Mouse (Mus musculus) megakaryocyte progenitor cell, adult 5-6 weeks (primary cell): ENCODE data around the gene Eif2a. TPM values are rescaled to one million over a fixed set of nuclear protein-coding genes. Genes with fewer than 3 reads are reported as not detected.
"Not testable (repeated sequence)": the region's sequence is repeated elsewhere in the genome, so short reads cannot be mapped to it uniquely, and the experiment has no call there.

Experiments used
- ATAC-seq: replicated peaks from 2 replicates; pipeline ENCODE4 v1.8.0; 2016; ENCODE audit warnings: mild to moderate bottlenecking, moderate TSS enrichment, inconsistent platforms; ENCODE audit not compliant: poor library complexity
- total RNA-seq, 2 experiments: library from RNA; stranded (forward) in 1 of 2; stranded (reverse) in 1 of 2; fragments of 157-497, 149-512 nt in 1 of 2; fragments of 200-1000 nt in 1 of 2; gene quantifications; 2 replicates each; pipeline versions ENCODE4 v1.2.3 to v1.2.4; 2015 to 2017

Eif2a gene
- total RNA-seq, 2 experiments from 2014 or later = 94.7 to 173 TPM

DNA sequence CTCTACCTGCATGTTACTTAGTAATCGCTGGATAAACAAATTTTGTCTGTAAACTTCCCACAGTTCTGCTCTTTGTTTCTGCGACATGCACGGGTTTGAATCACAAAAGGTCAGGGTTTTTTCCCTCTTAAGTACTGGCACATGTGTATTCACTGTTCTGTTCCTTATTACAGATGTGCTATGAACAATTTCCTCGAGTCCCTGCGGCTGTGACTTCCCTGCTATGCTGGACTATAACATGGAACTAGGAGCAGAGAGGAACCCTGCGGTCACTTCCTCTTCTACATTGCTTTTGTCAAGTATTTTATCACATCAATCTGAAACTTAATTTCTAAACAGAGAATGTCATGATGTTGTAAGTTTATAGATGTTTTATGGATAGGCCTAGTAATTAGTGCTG lies 5.3 kb upstream of the Eif2a start:
- ATAC-seq = peak; percentile 45

DNA sequence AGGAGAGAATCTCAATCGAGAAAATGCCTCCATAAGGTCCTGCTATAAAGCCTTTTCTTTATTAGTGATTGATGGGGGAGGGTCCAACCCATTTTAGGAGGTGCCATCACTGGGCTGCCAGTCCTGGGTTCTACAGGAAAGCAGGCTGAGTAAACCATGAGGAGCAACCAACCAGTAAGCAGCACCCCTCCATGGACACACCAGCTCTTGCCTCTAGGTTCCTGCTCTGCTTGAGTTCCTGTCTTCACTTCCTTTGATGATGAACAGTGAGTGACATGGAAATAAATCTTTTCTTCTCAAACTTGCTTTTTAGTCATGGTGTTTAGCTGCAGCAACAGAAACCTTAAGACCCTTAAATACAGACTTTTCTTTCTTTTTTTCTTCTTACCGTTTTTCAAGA lies 4.3 kb upstream of the Eif2a start:
- no peak for ATAC-seq

DNA sequence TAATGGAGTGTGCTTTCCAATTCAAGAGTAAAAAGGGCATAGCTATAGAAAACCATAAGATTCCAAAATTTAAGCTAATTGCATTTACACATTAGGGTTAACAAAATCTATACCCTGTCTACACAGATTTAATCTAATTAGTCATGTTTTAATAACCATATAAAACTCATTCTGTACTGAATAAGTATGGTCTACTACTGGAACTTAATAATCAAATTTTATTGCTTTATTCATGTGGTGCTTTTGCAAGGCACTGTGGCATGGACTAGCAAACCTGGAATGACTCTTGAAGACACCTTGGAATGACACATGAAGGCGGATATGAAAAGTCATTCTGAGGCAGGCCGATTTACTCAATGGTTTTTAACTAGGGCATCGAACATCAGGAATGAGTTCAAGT lies 2.2 kb upstream of the Eif2a start:
- no peak for ATAC-seq

- ATAC-seq = no peak
These were observed 1.4 kb upstream of the Eif2a start for GRCm38 (mm10) chr3:58524246-58524645.

GRCm38 (mm10) chr3:58525166-58525565 lies 455 bp upstream of the Eif2a start:
- ATAC-seq = peak; percentile 3; the same call in 1 of the 2 replicates

DNA sequence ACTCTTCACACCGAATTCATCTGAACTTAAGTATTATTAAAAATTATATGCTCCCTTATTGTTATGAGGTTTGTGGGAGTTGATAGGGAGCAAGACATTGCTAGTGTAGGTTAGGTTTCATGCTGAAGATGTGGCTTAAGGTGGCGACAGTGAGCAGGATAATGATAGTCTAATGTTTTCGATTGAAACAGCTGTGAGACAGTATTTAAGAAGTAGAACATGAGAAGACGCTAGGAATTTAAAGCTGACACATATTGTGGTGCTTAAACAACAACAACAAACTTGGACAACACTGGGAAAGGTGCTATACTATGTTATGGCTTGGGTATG lies 752 bp downstream of the Eif2a start:
- no peak for ATAC-seq

DNA sequence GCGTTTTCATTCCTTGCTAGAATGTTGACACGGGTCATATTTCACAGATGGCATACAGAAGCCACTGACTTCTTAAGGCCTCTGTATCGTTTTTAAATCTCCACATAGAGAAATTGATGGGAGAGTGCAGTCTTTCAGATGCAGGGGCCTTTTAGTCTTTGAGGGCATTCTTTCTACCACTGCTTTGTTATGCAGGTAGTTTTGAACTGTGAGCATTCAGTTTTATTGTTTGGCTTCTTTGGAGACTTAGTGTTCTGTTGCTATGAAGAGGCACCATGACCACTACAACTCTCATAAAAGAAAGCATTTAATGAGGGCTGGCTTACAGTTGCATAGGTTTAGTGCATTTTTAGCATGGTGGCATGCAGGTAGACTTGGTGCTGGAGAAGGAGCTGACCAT lies 11.0 kb downstream of the Eif2a start:
- ATAC-seq = no peak

DNA sequence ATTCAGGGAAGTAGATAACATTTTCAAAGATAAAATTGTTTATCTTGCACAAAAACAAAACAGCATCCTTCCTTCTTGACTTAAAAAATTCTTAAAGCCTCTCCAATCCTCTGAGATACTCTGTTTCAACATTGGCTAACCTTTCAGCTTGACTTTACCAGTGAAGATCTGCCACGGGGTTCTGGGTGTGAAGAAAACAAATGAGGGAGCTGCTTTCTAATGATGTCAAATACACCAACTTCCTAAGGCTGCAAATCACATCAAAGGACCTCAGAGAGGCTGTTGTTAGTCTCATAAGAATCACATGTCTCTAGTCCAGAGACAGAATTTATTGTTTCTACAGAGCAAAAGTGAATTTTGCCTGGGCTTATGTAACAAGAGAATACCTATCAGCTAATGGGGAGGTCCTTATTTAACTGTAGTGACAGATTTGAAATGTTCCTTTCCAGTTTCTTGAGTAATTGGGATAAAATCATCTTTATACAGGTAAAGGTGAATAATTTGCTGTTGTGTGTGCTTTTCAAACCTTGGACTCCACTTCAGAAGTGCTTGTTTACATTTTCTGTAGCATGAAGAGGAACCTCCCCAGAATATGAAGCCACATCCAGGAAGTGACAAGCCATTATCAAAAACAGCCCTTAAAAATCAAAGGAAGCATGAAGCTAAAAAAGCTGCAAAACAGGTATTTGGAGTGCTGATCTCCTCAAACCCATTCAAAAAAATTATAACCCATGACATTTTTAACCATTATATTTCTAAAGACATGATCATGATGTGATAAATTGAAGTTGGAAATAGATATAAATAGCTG lies 26.6 kb downstream of the Eif2a start:
- no peak for ATAC-seq

DNA sequence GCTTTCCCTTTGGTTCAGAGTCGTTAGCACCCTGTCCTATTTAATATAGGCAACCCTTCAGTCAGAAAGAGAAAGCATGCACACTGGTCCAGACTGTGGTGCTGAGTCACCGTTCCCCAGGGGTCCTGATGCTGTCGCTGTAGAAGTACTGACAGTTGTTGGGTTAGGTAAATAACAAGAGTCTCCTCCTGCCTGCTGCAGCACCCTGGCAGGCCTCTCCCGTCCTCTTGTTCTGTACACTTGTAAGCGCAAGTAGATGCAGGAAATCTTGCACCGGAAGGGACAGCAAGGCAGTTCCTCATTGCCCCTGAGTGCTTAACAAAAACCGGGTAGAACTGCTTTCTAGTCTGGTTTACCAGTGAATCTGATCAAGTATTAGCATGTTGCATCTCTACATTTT lies 31.0 kb downstream of the Eif2a start:
- peak; percentile 54; the same call in 1 of the 2 replicates for ATAC-seq

DNA sequence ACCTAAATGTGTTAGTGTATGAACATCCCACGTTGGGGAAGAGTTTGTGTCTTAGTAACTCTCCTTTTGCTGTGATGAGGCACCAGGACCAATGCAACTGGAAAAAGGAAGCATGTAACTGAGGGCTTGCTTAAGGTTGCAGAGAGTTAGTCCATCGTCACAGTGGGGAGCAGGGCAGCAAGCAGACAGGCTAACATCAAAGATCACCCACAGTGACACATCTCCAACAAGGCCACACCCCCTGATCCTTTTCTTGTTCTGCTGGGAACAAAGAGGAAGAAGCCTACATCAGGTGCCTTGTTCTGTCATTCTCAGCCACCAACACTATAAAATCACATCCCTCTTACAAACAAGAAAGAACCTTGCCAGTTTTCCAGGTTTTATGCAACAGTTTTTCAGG lies 34.3 kb downstream of the Eif2a start:
- ATAC-seq = peak; percentile 68

DNA sequence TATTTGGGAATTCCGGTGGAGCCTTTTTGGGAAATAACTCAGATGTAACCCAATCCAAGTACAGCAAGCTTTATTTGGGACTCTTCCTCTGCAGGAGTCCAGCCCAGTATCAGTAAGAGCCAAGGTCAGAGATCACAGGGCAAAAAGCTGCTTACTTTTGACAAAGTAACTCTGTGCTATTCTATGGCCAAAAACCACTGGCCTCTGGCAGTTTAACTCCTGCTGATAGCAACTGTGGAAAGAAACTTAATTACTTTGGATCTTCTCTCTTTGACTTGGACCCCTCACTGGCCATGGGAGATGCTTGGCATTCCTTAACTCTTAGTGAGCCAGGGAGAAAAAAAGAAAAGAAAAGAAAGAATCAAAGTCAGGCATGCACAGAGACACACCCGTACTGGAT lies 35.8 kb downstream of the Eif2a start:
- no peak for ATAC-seq

DNA sequence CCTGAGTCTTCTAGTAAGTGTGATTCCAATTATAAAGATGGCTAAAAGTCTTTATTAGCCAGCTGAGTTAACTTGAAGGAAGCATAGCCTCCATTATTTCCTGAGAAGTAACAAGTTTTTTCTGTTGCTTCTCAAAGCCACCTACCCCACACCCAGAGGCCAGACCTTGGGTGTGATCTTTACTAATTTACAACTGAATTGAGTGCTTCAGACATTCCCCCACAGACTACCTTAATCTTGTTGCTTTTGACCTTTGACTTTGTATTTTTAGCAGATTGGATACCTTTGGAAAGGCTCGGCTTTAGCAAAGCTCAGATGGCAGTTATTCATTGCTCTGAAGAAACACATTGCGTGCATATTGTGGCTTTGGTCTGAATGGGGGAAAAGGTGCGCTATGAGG lies 45.2 kb downstream of the Eif2a start:
- ATAC-seq = no peak

DNA sequence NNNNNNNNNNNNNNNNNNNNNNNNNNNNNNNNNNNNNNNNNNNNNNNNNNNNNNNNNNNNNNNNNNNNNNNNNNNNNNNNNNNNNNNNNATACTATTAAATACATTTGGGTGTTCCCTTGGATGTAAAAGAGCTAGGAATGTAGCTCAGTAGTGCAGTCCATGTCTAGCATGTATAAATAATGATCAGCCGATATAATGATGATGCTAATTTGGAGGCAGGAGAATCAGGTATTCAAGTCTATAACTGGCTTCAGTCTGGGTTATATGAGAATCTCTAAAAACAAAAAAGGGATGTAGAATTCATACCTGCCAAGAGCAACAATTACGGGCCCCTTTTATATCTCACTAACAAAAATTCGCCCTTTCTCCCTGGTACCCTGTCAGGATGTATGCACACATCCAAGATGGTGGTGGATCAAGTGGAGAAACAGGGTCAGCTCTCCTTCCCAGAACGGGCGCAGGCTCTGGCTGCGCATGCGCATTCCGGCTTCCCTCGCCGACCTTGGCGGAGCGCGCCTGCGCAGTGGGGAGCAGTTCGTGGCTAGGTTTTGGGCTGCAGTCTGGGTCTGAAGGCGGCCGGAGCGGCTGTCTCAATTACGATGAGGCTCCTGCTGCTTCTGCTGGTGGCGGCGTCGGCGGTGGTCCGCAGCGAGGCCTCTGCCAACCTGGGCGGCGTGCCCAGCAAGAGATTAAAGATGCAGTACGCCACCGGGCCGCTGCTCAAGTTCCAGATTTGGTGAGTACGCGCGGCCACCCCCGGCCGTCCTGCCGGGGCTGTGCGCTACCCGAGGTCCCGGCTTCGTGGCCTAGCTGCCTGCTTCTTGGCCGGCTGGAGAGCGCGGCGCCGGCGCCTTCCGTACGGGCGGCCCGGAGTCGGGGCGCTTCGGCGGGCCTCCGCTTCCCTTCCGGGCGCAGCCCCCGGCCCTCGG lies 50.8 kb downstream of the Eif2a start, which contains the start of gene Selenot:
Gene Selenot (plus strand): TSS at position 500 of the 930 bp plus-strand sequence.
- peak; percentile 88 for ATAC-seq

- peak; percentile 49 for ATAC-seq
These were observed 51.5 kb downstream of the Eif2a start for GRCm38 (mm10) chr3:58577067-58577503.

DNA sequence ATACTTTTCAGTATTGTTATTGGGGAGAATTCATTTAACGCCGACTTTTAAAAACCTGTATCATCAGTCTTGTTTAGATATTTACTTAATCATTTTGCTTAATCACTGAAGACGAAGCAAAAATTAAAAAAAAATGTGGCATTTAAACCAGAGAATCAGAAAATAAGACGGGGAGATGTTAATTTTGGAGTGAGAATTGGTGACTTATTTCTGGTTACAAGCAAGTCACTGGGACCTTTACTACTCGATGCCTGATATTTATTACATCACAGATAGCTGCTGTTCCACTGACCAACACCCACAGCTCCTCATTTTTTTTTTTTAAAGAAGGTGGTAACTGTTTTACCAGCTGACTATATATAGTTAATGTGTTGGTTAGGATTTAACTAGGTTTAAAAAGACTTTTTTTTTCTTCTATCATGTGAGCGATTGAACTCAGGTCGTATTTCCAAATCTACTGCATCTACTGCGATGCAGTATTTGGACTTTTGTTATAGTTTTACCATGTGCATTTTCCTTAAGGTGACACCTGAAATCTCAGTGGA lies 52.0 kb downstream of the Eif2a start:
- ATAC-seq = no peak

- 0 out of 2 replicates have a peak, but pooled peaks have one; percentile 5 for ATAC-seq
These were observed 55.9 kb downstream of the Eif2a start for GRCm38 (mm10) chr3:58581530-58581929.

- ATAC-seq = peak; percentile 41
These were observed 56.7 kb downstream of the Eif2a start for GRCm38 (mm10) chr3:58582297-58582696.

DNA sequence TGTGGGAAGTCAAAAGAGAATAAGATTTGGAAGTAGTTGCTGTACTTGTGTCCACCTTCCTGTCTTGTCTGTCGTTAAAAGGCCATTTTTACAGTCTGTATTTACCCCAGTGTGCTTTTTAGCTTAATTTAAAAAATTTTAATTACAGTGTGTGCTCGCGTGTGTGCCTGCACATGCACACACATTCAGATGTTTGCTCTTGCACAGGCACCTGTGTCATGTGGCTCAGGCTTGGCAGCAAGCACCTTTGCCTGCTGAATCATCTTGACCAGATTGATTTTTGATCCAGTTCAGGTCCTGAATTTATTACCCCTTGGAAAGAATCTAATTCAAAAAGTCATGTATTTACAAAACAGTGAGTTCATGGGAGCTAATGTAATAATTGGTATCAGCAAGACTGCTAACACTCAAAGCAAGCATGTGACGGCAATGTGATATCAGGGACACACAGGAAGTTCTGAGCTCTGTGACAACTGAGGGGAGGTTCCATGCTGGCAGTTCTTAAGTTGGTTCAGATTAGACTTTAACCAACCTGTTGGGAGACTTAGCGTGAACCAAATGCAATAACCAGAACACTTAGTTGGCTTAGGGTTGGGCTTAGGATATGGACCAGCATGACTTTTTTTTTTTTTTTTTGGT lies 57.3 kb downstream of the Eif2a start:
- peak; percentile 95 for ATAC-seq

- not testable (repeated sequence) for ATAC-seq
These were observed 64.9 kb downstream of the Eif2a start for GRCm38 (mm10) chr3:58590544-58590943.

GRCm38 (mm10) chr3:58592666-58593065 lies 67.0 kb downstream of the Eif2a start:
- not testable (repeated sequence) for ATAC-seq

DNA sequence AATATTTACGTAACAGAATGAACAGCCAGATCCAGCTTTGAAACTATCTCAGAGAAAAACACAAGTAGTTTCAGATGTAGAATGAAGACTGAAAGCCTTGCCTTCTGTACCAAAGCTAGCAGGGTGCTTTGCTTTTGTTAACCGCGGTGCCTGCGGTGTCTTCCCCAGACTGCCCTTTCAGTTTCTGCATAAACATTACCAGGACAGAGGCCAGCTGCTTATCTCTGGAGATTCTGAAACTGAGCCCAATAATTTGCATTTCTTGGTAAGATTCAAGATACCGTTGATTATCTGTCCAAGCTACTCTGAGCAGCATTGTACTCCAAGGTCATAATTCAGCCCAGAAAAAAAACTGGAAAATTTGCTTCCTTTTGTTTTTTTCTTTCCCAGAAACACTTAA lies 68.0 kb downstream of the Eif2a start:
- no peak for ATAC-seq
